Mouse (Mus musculus): ENCODE measurements at regions not wholly inside any gene's neighbourhood (a gene's known extent, or its start where the extent isn't known, plus 50 kb on each side); places are given as distances from the start of the nearest gene placed in this dataset.
A peak's percentile ranks its signal among the peaks of the same experiment; 100 is the strongest.

GRCm38 (mm10) chr4:35640866-35641265 is 414.9 kb upstream of the C9orf72 start:
- 76% methylated on average over 1 of the region's 1 CpGs for WGBS
- H3K4me2 ChIP-seq (replicated peaks), result no peak overlapping the region
- H3K36me3 ChIP-seq, result no peaks in the 10 kb centered on the region
- H3K9me3 ChIP-seq (replicated peaks), result no peaks in the 10 kb centered on the region
- H3K9ac ChIP-seq, result no peak overlapping the region
- no peaks in the 10 kb centered on the region for H3K4me1 ChIP-seq
- no peak overlapping the region for H3K4me3 ChIP-seq
- no peak for ATAC-seq (ENCODE audit: low FRiP score)
- H3K27me3 ChIP-seq, result no peaks in the 10 kb centered on the region
- no peak overlapping the region for H3K27ac ChIP-seq

GRCm38 (mm10) chr4:35606200-35606599 is 380.2 kb upstream of the C9orf72 start:
- H3K4me3 ChIP-seq, result no peak overlapping the region
- H3K27ac ChIP-seq, result no peak overlapping the region
- no peak for ATAC-seq (ENCODE audit: low FRiP score)
- H3K4me2 ChIP-seq (replicated peaks), result no peak overlapping the region
- no peaks in the 10 kb centered on the region for H3K27me3 ChIP-seq
- WGBS, result 73% methylated on average over 1 of the region's 1 CpGs
- no peaks in the 10 kb centered on the region for H3K36me3 ChIP-seq
- no peaks in the 10 kb centered on the region for H3K4me1 ChIP-seq
- H3K9me3 ChIP-seq (replicated peaks), result no peaks in the 10 kb centered on the region
- H3K9ac ChIP-seq, result no peak overlapping the region

GRCm38 (mm10) chr4:35578086-35578485 is 352.1 kb upstream of the C9orf72 start:
- Histone ChIP-seq H3K36me3 (no peaks in the 10 kb centered on the region), H3K4me1 (no peaks in the 10 kb centered on the region), H3K9ac (no peak overlapping the region), H3K9me3 (replicated peaks) (0 out of 2 replicates have a peak, but pooled peaks cover 10% of the 10 kb centered on the region), H3K4me3 (no peak overlapping the region), H3K27ac (no peak overlapping the region), H3K27me3 (no peaks in the 10 kb centered on the region), H3K4me2 (replicated peaks) (no peak overlapping the region)
- ATAC-seq (ENCODE audit: low FRiP score), result no peak
- WGBS, result 62% methylated on average over 1 of the region's 1 CpGs

DNA sequence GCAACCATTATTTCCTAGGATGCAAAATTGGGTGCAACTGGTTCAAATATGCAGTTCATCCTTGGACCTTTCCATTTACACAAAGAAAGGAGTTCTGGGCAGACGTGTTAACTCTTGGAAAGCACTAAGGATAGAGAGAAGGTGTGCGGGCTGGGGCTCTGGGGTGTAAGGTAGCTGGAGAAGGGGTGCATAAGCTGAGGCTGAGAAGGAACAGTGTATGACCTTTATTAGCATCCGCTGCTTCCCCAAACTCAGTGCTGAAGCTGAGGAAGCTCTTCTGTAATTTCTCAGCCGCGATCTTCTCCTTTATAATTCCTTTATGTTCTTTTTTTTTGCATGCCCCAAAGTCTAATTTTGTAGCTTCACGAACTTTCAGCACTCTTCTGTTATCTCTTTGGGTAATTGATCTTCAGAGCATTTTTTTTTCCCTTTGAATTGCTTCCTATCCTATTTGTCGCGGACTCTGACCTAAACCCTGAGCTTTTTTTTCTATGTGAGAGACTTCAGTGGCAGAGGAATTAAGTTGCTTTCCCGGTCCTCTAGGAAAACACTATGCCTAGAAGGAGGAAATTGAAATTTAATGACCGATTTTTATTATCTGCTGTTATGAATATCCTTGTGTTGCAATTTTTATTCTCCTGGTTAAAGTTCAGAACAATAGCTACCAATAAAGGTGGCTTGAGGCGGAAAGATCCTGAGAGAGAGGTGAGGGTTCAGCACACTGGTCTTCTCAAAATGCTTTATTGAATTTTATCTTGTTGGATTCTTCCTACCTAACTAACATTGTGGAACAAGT is 349.4 kb upstream of the C9orf72 start:
- no peak overlapping the region for H3K4me2 ChIP-seq (replicated peaks)
- no peaks in the 10 kb centered on the region for H3K36me3 ChIP-seq
- no peak for ATAC-seq (ENCODE audit: low FRiP score)
- H3K4me3 ChIP-seq, result no peak overlapping the region
- no peak overlapping the region for H3K9ac ChIP-seq
- H3K4me1 ChIP-seq, result peaks cover 3% of the 10 kb centered on the region; the same call in 1 of the 2 replicates
- no peaks in the 10 kb centered on the region for H3K27me3 ChIP-seq
- WGBS, result 83% methylated on average over 11 of the region's 11 CpGs
- 0 out of 2 replicates have a peak, but pooled peaks cover 10% of the 10 kb centered on the region for H3K9me3 ChIP-seq (replicated peaks)
- H3K27ac ChIP-seq, result no peak overlapping the region

DNA sequence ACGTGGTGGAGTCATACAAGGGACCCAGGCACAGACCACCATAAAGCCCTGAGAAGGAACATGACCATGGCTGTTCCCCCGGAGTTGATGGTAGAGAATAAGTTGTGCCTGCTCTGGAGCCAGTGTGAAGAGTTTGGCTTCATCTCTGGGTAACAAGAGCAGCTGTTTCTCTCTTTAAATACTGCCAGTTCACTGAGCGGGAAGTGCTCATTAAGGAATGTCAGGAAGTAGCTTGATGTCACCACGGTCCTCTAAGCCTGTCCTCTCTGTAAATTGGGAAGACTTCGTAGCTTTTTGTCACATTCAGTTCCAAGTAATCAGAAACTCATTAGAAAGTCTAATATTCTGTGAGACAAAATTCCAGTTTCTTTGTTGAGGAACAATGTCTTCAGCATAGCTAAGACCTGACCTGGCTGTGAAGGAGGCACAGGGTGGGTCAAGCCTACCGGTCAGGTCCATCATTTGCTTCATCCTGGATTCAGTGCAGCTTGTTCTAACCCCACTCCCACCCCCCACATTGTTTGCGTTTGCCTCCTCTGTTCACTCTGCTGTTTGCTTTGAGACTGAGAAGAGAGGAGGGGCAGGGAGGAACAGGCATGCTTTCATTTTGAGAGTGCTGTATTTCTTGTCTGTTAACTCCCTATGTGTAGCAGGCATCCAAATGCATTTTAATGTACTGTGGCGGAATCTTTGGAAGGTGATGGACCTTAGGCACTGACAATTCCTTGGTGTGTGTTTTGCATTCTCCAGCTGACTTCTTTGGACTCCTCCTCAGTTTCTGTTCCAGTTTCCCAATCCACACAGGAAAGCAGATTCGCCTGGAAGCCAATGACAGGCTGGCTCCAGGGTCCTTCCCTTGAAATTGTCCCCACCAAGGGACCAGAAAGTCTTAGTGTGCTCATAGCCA is 345.8 kb upstream of the C9orf72 start:
- Histone ChIP-seq H3K27ac (no peak overlapping the region), H3K4me2 (replicated peaks) (no peak overlapping the region), H3K4me1 (peaks cover 3% of the 10 kb centered on the region; the same call in 1 of the 2 replicates), H3K4me3 (no peak overlapping the region), H3K9ac (no peak overlapping the region), H3K9me3 (replicated peaks) (no peaks in the 10 kb centered on the region), H3K27me3 (no peaks in the 10 kb centered on the region), H3K36me3 (no peaks in the 10 kb centered on the region)
- WGBS, result 45% methylated on average over 9 of the region's 9 CpGs
- peak; percentile 38; the same call in 1 of the 2 replicates for ATAC-seq (ENCODE audit: low FRiP score)

DNA sequence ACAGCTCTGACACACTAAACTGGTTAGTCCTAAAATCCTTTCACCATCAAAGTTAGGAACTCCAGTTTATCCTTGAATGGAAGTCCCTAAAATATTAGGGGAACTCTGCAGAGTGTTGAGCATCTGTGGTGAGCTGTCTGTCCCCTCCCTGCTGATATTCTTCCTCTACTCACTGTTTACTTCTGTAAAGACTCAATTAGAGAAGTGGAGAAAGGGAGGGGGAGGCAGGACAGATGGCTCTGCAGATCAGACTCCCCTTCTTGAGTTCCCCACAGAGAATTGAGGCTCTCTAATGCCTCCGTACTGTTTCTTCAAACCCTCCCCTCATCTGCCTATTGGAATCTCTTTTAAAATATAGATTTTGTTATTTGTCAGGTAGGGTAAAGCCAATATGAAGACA is 335.3 kb upstream of the C9orf72 start:
- H3K4me3 ChIP-seq, result no peak overlapping the region
- 46% methylated on average over 1 of the region's 1 CpGs for WGBS
- no peak overlapping the region for H3K4me2 ChIP-seq (replicated peaks)
- H3K36me3 ChIP-seq, result no peaks in the 10 kb centered on the region
- no peaks in the 10 kb centered on the region for H3K4me1 ChIP-seq
- no peaks in the 10 kb centered on the region for H3K9me3 ChIP-seq (replicated peaks)
- no peaks in the 10 kb centered on the region for H3K27me3 ChIP-seq
- no peak overlapping the region for H3K9ac ChIP-seq
- no peak for ATAC-seq (ENCODE audit: low FRiP score)
- H3K27ac ChIP-seq, result no peak overlapping the region

DNA sequence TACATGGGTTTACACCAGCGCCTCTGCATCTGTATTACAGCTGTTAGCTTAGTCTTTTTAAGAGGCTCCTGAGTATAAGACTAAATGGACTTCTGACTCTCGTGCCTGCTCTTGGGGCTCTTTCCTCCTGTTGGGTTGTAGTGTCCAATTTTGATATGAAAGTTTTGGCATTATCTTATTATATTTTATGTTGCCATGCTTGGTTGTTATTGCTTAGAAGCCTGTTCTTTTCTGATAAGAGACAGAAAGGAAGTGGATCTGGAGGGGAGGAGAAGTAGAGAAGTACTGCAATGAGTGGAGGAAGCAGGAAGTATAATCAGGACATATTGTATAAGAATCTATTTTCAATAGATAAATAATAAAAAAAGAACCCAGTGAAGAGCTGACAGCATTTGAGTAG is 334.0 kb upstream of the C9orf72 start:
- no peaks in the 10 kb centered on the region for H3K36me3 ChIP-seq
- no peak overlapping the region for H3K4me2 ChIP-seq (replicated peaks)
- no peak overlapping the region for H3K4me3 ChIP-seq
- H3K27ac ChIP-seq, result no peak overlapping the region
- H3K9ac ChIP-seq, result no peak overlapping the region
- WGBS, result 82% methylated on average over 2 of the region's 2 CpGs
- no peaks in the 10 kb centered on the region for H3K9me3 ChIP-seq (replicated peaks)
- no peak for ATAC-seq (ENCODE audit: low FRiP score)
- no peaks in the 10 kb centered on the region for H3K4me1 ChIP-seq
- H3K27me3 ChIP-seq, result no peaks in the 10 kb centered on the region

DNA sequence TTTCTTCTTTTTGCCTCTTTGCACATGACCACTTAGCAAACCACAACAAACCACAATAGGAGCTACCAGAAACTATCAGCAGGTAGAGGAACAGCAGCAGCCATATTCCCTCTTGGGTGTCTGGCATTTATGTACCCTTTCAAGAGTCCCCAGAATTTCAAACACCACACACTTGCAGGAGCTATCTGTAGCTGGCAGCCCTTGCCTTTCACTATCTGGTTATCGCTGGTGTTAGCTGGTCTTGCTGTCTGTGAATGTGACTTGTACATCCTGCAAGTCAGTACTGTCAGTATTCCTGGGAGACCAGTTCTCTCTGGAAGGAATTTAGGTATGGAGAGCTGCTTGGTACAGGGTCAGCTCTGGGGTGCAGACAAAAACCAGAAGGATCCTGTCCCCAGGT is 327.3 kb upstream of the C9orf72 start:
- ATAC-seq (ENCODE audit: low FRiP score), result no peak
- no peaks in the 10 kb centered on the region for H3K27me3 ChIP-seq
- no peak overlapping the region for H3K9ac ChIP-seq
- H3K9me3 ChIP-seq (replicated peaks), result no peaks in the 10 kb centered on the region
- no peaks in the 10 kb centered on the region for H3K4me1 ChIP-seq
- WGBS, result 88% methylated on average over 1 of the region's 1 CpGs
- H3K36me3 ChIP-seq, result no peaks in the 10 kb centered on the region
- no peak overlapping the region for H3K27ac ChIP-seq
- no peak overlapping the region for H3K4me3 ChIP-seq
- H3K4me2 ChIP-seq (replicated peaks), result no peak overlapping the region

GRCm38 (mm10) chr4:35551988-35552387 is 326.0 kb upstream of the C9orf72 start:
- H3K36me3 ChIP-seq, result no peaks in the 10 kb centered on the region
- no peak overlapping the region for H3K27ac ChIP-seq
- H3K4me1 ChIP-seq, result no peaks in the 10 kb centered on the region
- no peak overlapping the region for H3K4me2 ChIP-seq (replicated peaks)
- H3K9me3 ChIP-seq (replicated peaks), result no peaks in the 10 kb centered on the region
- H3K4me3 ChIP-seq, result no peak overlapping the region
- no peaks in the 10 kb centered on the region for H3K27me3 ChIP-seq
- no peak overlapping the region for H3K9ac ChIP-seq
- ATAC-seq (ENCODE audit: low FRiP score), result no peak

DNA sequence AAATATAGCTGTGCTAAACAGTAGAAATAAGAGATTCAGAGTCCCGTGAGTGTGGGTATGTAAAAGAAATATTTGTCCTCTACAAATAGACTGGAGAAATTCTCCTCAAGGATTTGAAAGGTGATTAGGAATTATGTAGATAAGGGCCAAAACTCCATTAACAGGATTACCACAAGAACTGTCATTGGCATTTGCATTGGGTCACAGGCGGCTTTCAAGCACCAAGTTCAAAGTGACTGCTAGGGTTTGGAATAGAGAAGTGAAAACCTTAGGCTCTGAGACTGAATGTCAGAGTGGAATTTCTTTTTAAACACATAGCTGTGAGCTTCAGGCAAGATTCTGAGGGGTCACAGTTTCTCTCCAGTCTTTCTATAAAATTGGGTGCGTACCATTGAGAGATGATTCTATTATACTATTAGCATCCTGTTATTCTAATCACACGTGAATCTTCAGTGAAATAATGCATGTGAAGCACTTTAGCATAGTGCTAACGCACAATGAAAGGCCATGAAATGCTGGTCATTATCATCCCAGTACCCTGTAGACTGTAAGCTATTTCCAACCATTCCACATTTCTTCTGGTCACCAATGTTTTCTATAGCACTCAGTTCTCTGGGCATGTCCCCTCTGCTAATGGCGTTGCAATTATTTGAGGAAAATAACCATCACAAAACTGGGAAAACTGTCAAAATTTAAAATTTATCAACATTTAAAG is 308.7 kb upstream of the C9orf72 start:
- H3K4me1 ChIP-seq, result peaks cover 3% of the 10 kb centered on the region; the same call in 1 of the 2 replicates
- ATAC-seq (ENCODE audit: low FRiP score), result no peak
- no peaks in the 10 kb centered on the region for H3K36me3 ChIP-seq
- H3K27me3 ChIP-seq, result no peaks in the 10 kb centered on the region
- no peak overlapping the region for H3K4me2 ChIP-seq (replicated peaks)
- H3K9me3 ChIP-seq (replicated peaks), result no peaks in the 10 kb centered on the region
- H3K9ac ChIP-seq, result no peak overlapping the region
- no peak overlapping the region for H3K4me3 ChIP-seq
- 50% methylated on average over 6 of the region's 6 CpGs for WGBS
- H3K27ac ChIP-seq, result no peak overlapping the region

DNA sequence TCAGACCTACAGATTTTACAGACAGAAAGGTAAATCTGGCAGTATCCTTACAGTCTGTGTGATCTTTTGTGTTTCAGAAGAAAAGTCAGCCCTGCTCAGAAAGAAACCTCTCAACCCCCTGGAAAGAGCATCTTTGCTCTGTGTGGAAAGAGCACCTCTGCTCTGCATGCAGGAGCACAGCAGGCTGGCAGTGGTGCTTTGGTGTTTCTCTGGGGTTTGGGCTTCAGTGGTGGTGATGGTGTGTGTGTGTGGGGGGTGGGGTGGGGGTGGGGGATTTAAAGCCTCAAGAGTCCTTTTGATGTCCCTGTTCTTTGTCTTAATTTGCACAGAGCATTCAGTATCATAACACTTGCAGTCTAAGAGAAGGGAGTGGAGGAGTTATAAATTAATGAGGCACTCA is 308.2 kb upstream of the C9orf72 start:
- Histone ChIP-seq H3K4me3 (no peak overlapping the region), H3K9ac (no peak overlapping the region), H3K27me3 (no peaks in the 10 kb centered on the region), H3K27ac (no peak overlapping the region), H3K9me3 (replicated peaks) (no peaks in the 10 kb centered on the region), H3K4me2 (replicated peaks) (no peak overlapping the region), H3K4me1 (peaks cover 3% of the 10 kb centered on the region; the same call in 1 of the 2 replicates), H3K36me3 (no peaks in the 10 kb centered on the region)
- ATAC-seq (ENCODE audit: low FRiP score), result no peak

All from hindbrain, embryonic 12.5 days (tissue).